Mouse (Mus musculus) bone marrow macrophage, adult 2 months (primary cell): ENCODE results near the gene Tanc1.

Experiments used
- CTCF ChIP-seq: IDR thresholded peaks from 2 replicates; pipeline ENCODE4 v1.5.1; 2012; ENCODE audit warnings: low read depth, mild to moderate bottlenecking, low read length, moderate library complexity
- POLR2A ChIP-seq: IDR thresholded peaks from 2 replicates; pipeline ENCODE4 v1.6.1; 2012; ENCODE audit warnings: mild to moderate bottlenecking, low read depth, low read length, borderline replicate concordance

- TF ChIP-seq POLR2A (no peak), CTCF (no peak)
Observed at GRCm38 (mm10) chr2:59580939-59581338, 30.9 kb upstream of the Tanc1 start.
